Mouse (Mus musculus) monocyte, adult 2 months (primary cell): Measurements from ENCODE around the gene Cd160.

Experiments used
- DNase-seq, 2 experiments: peaks; one replicate each; pipeline ENCODE4 v3.0.0; 2022; ENCODE audit warnings: low spot score in 2 of 2, low read depth in 1 of 2

Gene Cd160

GRCm38 (mm10) chr3:96829856-96830255 lies 705 bp upstream of the Cd160 start:
- DNase-seq, result no peak

- DNase-seq, result no peak
These were observed 765 bp downstream of the Cd160 start for GRCm38 (mm10) chr3:96828308-96828864.

GRCm38 (mm10) chr3:96825261-96825660 lies 3.9 kb downstream of the Cd160 start:
- DNase-seq, result no peak

- no peak for DNase-seq
These were observed 4.5 kb downstream of the Cd160 start for GRCm38 (mm10) chr3:96824614-96825013.

GRCm38 (mm10) chr3:96823701-96824100 lies 5.5 kb downstream of the Cd160 start:
- DNase-seq, result no peak

GRCm38 (mm10) chr3:96821581-96821980 lies 7.6 kb downstream of the Cd160 start:
- DNase-seq, result no peak

- no peak for DNase-seq
These were observed 8.8 kb downstream of the Cd160 start for GRCm38 (mm10) chr3:96820116-96820915.

- no peak for DNase-seq
These were observed 14.8 kb downstream of the Cd160 start for GRCm38 (mm10) chr3:96814342-96814741.

GRCm38 (mm10) chr3:96813591-96814244 lies 15.4 kb downstream of the Cd160 start:
- no peak for DNase-seq

GRCm38 (mm10) chr3:96813106-96813505 lies 16.0 kb downstream of the Cd160 start:
- no peak for DNase-seq

- peak; percentile 5 to 44 for DNase-seq
These were observed 16.6 kb downstream of the Cd160 start for GRCm38 (mm10) chr3:96812395-96813091.

- no peak for DNase-seq
These were observed 17.9 kb downstream of the Cd160 start for GRCm38 (mm10) chr3:96811232-96811631.

GRCm38 (mm10) chr3:96808651-96809050 lies 20.5 kb downstream of the Cd160 start:
- DNase-seq, result no peak

GRCm38 (mm10) chr3:96808136-96808535 lies 21.0 kb downstream of the Cd160 start:
- DNase-seq, result no peak

GRCm38 (mm10) chr3:96802214-96802613 lies 26.9 kb downstream of the Cd160 start:
- no peak for DNase-seq

- no peak for DNase-seq
These were observed 28.9 kb downstream of the Cd160 start for GRCm38 (mm10) chr3:96800254-96800653.

GRCm38 (mm10) chr3:96788506-96788905 lies 40.6 kb downstream of the Cd160 start:
- DNase-seq, result no peak

GRCm38 (mm10) chr3:96787784-96788183 lies 41.4 kb downstream of the Cd160 start:
- DNase-seq, result no peak

GRCm38 (mm10) chr3:96782236-96782635 lies 46.9 kb downstream of the Cd160 start:
- no peak for DNase-seq

GRCm38 (mm10) chr3:96777120-96777519 lies 52.0 kb downstream of the Cd160 start:
- no peak for DNase-seq

- DNase-seq, result no peak
These were observed 56.2 kb downstream of the Cd160 start for GRCm38 (mm10) chr3:96772949-96773348.

- no peak for DNase-seq
These were observed 59.2 kb downstream of the Cd160 start for GRCm38 (mm10) chr3:96769971-96770370.
